Mouse (Mus musculus) c-Kit-positive CD71-positive TER-119-positive erythroid progenitor cells, embryonic 14.5 days (primary cell): ENCODE measurements at regions not wholly inside any gene's neighbourhood (a gene's known extent, or its start where the extent isn't known, plus 50 kb on each side); places are given as distances from the start of the nearest gene placed in this dataset.
A peak's percentile ranks its signal among the peaks of the same experiment; 100 is the strongest.

Experiments used
- DNase-seq: peaks from one replicate; pipeline ENCODE4 v3.0.0-alpha.2; 2013; ENCODE audit warnings: low spot score

DNA sequence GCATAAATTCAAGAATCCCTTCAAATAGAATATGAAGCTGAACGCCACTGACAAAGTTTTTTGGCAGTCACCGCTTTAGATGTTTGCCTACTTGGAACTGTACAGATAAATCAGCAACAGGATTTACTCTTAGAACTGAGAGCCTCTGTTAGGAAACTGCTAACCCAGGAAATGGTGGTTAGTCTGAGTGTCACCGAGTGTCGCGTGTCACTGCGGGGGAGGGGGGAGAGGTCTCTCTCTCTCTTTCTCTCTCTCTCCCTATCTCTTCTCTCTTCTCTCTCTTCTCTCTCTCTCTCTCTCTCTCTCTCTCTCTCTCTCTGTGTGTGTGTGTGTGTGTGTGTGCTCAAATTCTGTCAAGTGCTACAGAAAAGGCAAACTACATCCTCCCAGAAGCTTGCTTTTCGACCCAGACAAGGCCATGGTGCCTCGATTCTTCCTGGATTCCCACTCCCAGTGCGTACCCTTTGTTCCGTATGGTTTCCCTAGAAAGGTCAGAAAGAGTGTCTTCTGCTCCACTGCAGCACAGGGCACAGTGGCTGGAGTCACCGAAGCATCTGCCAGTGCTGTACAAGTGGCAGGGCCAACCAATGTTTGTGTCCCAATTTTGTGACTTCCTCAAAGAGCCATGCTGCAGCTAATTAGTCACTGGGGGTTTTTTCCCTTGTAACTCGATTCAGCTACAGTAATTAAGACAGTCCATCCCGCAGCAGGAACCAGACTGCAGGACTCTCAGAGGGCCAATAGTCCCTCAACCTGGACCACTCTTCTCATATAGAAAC, 87.0 kb downstream of the Cog6 start:
- DNase-seq, result no peak

GRCm38 (mm10) chr3:52927361-52927841, 89.6 kb downstream of the Cog6 start:
- no peak for DNase-seq

GRCm38 (mm10) chr3:52926549-52926948, 90.5 kb downstream of the Cog6 start:
- DNase-seq, result no peak

- peak; percentile 29 for DNase-seq
These were observed 91.8 kb downstream of the Cog6 start for GRCm38 (mm10) chr3:52925223-52925622.

DNA sequence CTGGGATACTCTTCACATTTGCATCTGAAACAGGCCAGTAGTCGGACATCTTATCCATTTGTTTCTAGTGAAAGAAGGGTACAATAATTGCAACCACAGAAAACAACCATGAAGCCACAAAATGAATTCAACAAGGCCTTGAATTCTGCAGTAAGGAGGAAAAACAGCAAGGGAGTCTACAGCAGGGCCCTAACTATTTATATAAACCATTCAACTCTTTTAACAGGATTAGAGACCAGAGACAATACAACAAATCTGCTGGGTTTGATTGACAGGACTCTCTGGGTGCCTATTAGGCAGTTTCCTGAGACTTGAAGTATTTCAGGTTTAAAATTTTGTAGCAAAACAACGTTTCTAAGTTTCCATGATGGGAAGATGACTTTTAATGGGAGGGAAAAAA, 92.4 kb downstream of the Cog6 start:
- DNase-seq, result no peak

DNA sequence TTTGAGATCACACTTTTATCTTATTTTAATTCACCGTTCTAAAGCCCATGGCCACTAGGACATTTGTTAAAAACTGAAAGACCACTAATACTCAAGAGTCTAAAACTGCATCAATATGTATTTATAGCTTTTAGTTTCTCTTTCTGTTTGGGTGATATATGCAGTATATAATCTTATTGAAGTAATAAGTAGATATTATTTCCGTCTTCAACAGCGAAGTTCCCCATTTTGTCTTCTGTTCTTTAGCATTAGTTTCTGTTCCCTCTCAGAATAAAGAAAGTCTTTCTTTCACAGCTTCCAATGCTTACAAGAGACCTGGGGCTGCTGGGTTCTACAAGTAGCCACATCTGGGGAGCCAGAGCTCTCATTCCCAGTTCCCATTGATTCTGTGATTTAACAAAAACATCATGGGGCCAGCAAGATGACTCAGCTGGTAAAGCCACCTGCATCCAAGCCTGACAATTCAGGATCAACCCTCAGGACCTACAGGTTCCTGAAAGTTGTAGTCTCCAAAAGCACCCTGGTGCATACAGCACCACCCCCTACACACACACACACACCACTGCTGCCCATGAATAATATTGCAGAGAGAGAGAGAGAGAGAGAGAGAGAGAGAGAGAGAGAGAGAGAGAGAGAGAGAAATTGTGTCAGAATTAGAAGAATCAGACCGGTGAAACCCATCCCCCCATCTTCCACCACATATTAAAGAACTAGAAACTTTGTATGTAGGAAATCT, 93.0 kb downstream of the Cog6 start:
- DNase-seq, result no peak

DNA sequence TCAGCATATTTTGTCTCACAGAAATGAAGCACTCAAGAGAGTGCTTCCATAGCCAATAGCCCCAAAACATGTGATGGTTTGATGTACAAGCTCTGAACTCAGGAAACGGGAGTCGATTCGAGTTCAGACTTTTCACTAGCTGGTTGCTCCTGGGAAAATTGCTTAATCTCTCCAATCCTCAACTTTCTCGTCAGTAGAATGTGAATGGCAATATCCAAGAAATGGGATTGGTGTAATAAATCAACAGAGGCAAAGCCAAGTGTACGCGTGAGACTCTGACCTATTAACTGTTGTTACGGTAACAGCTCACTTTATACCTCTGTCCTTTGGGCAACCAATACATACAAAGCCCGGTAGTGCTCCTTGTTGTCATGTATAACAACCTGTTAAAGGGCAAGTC, 94.6 kb downstream of the Cog6 start:
- DNase-seq, result no peak

GRCm38 (mm10) chr3:52906823-52907564, 110.0 kb downstream of the Cog6 start:
- no peak for DNase-seq

GRCm38 (mm10) chr3:52904028-52904427, 113.0 kb downstream of the Cog6 start:
- no peak for DNase-seq

DNA sequence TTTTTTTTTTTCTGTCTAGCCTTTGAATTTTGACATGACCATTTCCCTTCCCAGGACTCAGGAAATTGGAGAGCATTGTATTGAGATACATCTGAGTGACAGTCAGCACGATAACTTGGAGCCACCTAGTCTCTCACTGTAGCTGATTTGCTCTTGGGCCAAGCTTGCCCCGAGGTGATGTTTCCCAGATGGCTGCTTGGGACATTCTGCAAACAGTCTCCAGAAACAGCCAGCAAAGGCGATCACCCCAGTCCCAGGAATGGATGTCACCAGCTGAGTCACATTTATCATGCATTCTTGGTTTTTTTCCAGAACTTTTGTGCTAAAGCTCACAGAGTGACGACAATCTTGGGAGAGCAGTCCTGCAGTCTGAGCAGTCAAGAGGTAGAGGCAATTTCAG, 119.4 kb downstream of the Cog6 start:
- DNase-seq, result no peak

- no peak for DNase-seq
These were observed 120.6 kb downstream of the Cog6 start for GRCm38 (mm10) chr3:52896462-52896861.

- no peak for DNase-seq
These were observed 121.3 kb downstream of the Cog6 start for GRCm38 (mm10) chr3:52895751-52896150.

DNA sequence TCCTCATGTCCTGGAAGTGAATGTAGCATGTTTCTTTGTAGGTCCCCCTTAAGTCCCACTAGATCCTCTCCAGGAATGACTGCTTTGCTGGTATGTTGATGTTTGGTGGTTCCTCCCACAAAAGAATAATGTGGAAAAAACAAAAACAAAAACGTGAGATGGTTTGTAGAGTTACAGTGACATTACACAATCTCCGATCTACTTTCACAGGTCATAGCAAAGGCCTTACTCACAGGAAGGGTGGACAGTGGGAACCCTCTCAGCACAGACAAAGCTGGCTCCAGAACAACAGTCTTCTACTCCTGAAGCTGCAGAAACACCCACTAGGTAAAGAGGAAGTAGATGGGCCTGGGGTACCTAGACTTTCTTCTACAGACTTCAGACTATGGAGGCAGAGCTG, 122.2 kb downstream of the Cog6 start:
- DNase-seq, result no peak

DNA sequence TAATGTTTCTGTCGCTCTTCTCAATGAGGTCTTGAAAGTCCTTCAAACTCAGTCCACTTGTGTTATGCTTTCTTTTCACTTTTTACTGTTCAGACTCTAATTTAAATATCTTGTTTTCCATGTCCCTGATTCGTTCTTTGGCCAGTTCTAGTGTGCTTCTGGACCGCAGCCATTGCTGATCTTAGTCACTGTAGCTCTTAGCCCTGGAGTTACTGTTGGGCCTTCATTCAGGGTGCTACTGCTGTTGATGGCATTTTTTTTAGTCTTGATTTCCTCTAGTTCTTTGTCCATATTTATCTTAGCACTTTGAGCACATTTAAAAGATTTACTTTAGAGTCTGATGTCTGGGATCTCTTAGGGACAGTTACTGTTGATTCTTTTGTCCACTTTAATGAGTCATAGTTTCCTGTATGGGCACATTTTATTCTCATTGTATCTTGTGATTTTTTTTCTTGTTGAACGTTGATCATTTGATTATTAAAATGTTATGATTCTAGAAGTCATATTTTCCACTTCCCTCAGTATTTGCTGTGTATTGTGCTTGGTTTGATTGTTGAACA, 127.8 kb downstream of the Cog6 start:
- DNase-seq, result no peak

DNA sequence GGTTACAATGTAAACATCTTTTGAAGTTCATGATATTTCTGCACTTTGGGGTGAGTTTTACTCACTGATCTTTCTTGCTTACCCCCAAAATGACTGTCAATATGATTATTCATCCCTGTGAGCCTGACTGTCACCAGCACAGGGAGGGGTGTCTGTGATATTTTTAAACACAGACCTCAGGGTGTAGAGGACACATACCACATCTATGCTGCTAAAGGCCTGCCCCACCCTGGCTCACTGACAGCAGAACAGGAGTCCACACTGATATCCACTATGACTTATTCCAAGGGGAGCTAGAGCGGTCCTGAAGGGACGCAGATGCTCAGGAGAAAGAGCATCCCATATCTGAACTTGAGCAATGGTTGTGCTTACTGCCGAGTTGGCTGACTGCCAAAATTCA, 135.1 kb downstream of the Cog6 start:
- no peak for DNase-seq

DNA sequence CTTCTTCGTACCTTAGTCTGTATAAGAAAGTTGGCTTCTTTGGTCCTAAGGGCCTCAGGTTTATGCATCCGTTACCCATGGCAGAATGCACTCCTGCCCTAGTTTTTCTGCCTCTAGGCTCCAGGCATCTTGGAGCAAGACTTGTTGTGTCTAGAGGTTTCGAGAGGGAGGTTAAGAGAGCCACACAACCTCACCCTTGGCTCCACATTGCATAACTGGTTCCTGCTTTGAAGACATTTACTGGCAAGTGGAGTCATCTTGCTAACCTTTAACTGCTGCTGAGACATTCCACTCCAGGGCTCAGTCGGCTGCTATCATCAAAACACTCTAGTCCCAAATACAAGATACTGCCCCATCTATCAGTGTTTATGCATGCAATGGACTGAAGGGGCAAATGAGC, 135.9 kb downstream of the Cog6 start:
- DNase-seq, result no peak

DNA sequence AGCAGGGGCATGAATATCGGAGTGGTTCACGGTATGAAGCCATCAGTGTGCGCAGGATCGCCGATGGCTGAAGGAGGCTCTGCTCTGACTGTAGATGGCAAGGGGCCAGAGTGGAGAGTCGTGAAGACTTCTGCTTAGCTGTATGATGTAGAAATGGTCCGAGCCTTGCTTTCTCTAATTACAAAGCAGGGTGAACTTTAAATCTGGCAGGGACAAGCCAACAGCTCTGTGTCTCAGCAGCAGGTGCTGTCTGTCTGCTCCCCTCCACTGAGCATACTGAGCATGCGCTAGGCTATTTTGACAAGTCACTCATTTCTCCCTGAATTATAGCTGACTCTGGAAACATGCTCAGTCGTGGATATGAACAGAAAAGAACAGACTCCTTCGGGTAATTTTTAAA, 137.3 kb downstream of the Cog6 start:
- DNase-seq, result no peak

- no peak for DNase-seq
These were observed 138.7 kb downstream of the Cog6 start for GRCm38 (mm10) chr3:52878334-52878733.

DNA sequence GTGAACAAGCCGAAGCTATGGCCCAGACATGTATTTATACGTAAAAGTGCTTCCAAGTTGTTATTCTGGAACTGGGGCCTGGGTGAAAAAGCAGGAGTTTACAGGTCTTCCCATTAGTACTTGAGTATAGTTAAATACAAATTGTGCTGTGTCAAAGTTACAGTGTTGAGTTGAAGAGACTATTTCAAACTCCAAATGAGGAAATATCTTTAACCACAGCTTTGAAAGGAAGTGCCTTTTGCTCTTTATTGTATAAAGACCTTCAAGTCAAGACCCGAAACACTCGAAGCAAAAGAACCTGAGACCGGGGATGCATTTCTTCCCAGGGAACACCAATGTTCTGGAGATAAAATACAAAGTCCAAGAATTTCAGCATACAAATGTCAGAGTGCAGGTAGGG, 144.8 kb downstream of the Cog6 start:
- no peak for DNase-seq

GRCm38 (mm10) chr3:52863146-52863849, 153.7 kb downstream of the Cog6 start:
- no peak for DNase-seq

GRCm38 (mm10) chr3:52862026-52862425, 155.0 kb downstream of the Cog6 start:
- DNase-seq, result no peak

- DNase-seq, result no peak
These were observed 155.5 kb downstream of the Cog6 start for GRCm38 (mm10) chr3:52861538-52861937.
